Mouse (Mus musculus): ENCODE data around the gene Pgpep1l.

GRCm38 (mm10) chr7:68232521-68232920, 31.5 kb downstream of the Pgpep1l start:
- TF ChIP-seq CTCF (IDR thresholded peaks at IDR 0.05; ENCODE audit: extremely low read depth, insufficient read depth, low read length) (no peak), POLR2A (IDR thresholded peaks at IDR 0.05; ENCODE audit: extremely low read depth, insufficient read depth, low read length) (no peak)

All from cortical plate, adult 2 months (tissue).